Mouse (Mus musculus): ENCODE measurements around the gene Ldlrad1. TPM values are rescaled to one million over a fixed set of nuclear protein-coding genes. Genes with fewer than 3 reads are reported as not detected.
A peak's percentile ranks its signal among the peaks of the same experiment; 100 is the strongest.

The Ldlrad1 gene
- not detected in 2 replicates for polyA plus RNA-seq (2015; fragmentation: Nextera tagmentation; extraction: Ambion mirVana)

DNA sequence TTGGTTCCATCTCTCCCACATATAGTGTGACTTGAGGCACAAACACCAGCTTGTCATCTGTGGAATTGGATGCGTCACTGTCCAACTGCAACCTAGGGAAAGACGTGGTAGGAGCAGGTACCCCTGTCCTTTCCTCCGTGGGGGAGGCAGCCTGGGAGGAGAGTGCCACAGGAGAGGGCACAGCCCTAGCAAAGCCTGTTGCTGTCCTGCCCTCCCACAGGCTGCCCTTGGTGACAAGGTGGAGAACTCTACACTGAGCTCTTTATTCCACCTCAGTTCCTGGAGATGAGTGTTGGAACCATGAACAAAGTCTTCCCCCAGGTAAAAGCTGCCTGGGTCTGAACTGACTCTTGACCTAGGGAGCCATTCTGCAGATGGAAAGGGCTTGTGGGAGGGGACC lies at the start of gene Ldlrad1:
Ldlrad1 (plus strand) TSS at position 301 of the 400 bp plus-strand sequence.
- H3K4me3 ChIP-seq (replicated peaks): no peak within 1 kb of the TSS
- no peaks in the 10 kb centered on the region for H3K27me3 ChIP-seq
- peaks cover 15% of the 10 kb centered on the region for H3K4me1 ChIP-seq (replicated peaks)
- 80% methylated on average over 3 of the region's 3 CpGs for WGBS (ENCODE audit: insufficient replicate concordance)
- no peaks in the 10 kb centered on the region for H3K9me3 ChIP-seq (replicated peaks)
- peaks cover 29% of the 10 kb centered on the region for H3K36me3 ChIP-seq (replicated peaks)
- H3K27ac ChIP-seq (replicated peaks): no peak within 1 kb of the TSS
- no peak within 1 kb of the TSS for H3K4me2 ChIP-seq
- no peak for ATAC-seq (ENCODE audit: insufficient read depth)
- H3K9ac ChIP-seq: no peak within 1 kb of the TSS

DNA sequence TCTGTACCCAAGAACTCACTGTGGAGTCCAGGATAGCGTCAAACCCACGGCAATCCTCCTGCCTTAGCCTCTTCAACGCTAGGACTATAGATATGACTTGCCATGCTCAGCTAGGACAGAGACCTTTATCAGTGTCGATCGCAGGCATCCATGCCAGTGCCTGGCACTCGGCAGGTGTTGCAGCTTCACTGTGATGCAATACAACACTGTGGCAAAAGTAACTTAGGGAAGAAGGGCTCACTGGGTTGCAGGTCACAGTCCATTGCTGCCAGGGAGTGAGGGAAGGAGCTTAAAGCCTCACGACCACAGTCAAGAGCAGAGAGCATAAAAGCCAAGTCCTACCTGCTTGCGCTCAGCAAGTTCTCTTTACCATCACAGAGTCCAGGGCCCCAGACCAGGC lies 48.8 kb upstream of the Ldlrad1 start:
- H3K4me3 ChIP-seq (replicated peaks): no peak overlapping the region
- peaks cover 35% of the 10 kb centered on the region for H3K36me3 ChIP-seq (replicated peaks)
- H3K9me3 ChIP-seq (replicated peaks): no peaks in the 10 kb centered on the region
- 77% methylated on average over 8 of the region's 8 CpGs for WGBS (ENCODE audit: insufficient replicate concordance)
- no peaks in the 10 kb centered on the region for H3K27me3 ChIP-seq
- H3K4me1 ChIP-seq (replicated peaks): no peaks in the 10 kb centered on the region; the same call in 1 of the 2 replicates
- ATAC-seq (ENCODE audit: insufficient read depth): no peak
- H3K27ac ChIP-seq (replicated peaks): no peak overlapping the region
- H3K9ac ChIP-seq: no peak overlapping the region
- H3K4me2 ChIP-seq: no peak overlapping the region

DNA sequence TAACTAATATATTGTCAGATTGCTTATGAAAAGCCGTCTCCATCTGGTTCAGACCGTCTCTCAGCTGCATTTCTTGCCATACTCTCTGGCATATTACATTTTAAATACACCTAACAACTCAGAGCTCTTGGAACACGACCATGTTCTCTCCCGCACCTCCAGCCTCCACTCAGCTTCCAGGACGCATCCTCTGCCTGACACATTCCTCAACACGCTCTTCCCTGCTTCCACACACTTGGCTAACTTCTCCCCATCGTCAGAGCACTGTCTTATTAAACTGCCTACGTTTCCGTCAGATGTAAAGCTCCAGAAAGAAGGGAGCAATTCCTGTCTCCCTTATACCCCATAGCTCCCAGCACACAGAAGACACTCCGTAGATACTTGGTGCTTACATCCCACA lies 45.6 kb upstream of the Ldlrad1 start:
- no peak overlapping the region for H3K27ac ChIP-seq (replicated peaks)
- no peak overlapping the region for H3K9ac ChIP-seq
- no peak overlapping the region for H3K4me3 ChIP-seq (replicated peaks)
- H3K36me3 ChIP-seq (replicated peaks): peaks cover 41% of the 10 kb centered on the region
- no peaks in the 10 kb centered on the region for H3K9me3 ChIP-seq (replicated peaks)
- no peaks in the 10 kb centered on the region for H3K27me3 ChIP-seq
- peaks cover 5% of the 10 kb centered on the region; the same call in 1 of the 2 replicates for H3K4me1 ChIP-seq (replicated peaks)
- no peak for ATAC-seq (ENCODE audit: insufficient read depth)
- H3K4me2 ChIP-seq: no peak overlapping the region
- WGBS (ENCODE audit: insufficient replicate concordance): 81% methylated on average over 10 of the region's 10 CpGs

DNA sequence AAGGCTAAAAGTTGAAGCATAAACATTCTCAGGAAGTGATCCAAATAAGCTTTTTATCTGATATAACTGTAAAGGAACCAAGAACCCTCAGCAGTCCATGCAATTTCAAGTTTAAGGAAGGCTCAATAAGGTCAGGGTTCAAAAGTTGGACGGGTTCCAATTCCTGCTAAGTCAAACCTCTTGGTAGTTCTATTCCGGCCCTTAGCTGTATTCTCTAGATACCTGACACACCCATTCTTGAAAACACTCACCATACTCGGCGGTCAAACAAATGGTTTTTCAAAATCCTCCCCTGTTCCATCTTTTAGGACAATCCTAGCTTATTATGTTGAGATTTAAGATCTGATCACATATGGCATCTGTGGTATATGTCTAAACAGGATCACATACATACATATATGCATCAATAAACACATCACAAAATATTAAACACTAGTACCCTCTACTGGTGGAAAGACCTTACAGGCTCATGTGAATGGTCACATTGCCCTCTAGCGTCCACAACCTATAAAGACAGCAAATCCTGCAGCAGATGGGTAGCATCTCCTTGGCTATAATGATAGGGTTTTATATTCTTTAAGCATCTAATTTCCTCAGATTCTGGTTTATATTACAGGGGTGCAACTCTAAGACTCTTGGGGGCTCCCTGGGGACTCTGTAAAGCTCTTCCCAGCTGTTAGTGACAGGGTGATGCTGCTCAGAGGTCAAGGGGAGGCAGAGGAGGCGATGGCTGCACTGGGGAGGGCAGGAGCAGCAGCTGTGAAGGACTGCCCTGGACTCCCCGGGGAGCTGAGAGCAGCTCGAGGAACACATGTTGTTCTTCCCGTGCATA lies 45.0 kb upstream of the Ldlrad1 start:
- H3K36me3 ChIP-seq (replicated peaks): peaks cover 37% of the 10 kb centered on the region
- WGBS (ENCODE audit: insufficient replicate concordance): 48% methylated on average over 9 of the region's 9 CpGs
- no peak overlapping the region for H3K27ac ChIP-seq (replicated peaks)
- H3K27me3 ChIP-seq: no peaks in the 10 kb centered on the region
- H3K4me3 ChIP-seq (replicated peaks): no peak overlapping the region
- no peak overlapping the region for H3K9ac ChIP-seq
- H3K9me3 ChIP-seq (replicated peaks): no peaks in the 10 kb centered on the region
- ATAC-seq (ENCODE audit: insufficient read depth): 0 out of 2 replicates have a peak, but pooled peaks have one; percentile 40
- H3K4me2 ChIP-seq: no peak overlapping the region
- H3K4me1 ChIP-seq (replicated peaks): peaks cover 8% of the 10 kb centered on the region; the same call in 1 of the 2 replicates

DNA sequence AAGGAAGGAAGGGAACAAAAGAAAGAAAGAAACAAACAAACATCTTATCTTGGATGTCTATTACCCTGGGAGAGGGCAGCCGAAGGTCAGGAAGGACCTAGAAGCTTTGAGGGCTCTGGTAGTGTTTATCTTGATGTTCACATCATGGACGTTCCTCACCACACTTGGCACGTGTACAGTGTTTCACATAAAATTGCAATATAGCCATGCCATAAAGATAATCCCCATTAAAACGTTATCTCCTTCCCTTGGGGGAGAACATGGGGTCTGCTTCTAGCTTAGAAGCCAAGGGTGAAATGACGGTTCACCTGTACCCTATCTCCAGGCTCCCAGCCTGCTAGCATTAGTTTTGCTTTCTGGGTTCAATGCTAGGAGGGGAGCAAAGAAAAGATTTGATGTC lies 42.3 kb upstream of the Ldlrad1 start:
- H3K9me3 ChIP-seq (replicated peaks): no peaks in the 10 kb centered on the region
- no peak overlapping the region for H3K4me3 ChIP-seq (replicated peaks)
- H3K4me1 ChIP-seq (replicated peaks): peaks cover 8% of the 10 kb centered on the region; the same call in 1 of the 2 replicates
- 60% methylated on average over 5 of the region's 5 CpGs for WGBS (ENCODE audit: insufficient replicate concordance)
- no peak overlapping the region for H3K4me2 ChIP-seq
- H3K36me3 ChIP-seq (replicated peaks): peaks cover 28% of the 10 kb centered on the region
- H3K27me3 ChIP-seq: no peaks in the 10 kb centered on the region
- no peak overlapping the region for H3K27ac ChIP-seq (replicated peaks)
- H3K9ac ChIP-seq: no peak overlapping the region
- no peak for ATAC-seq (ENCODE audit: insufficient read depth)

DNA sequence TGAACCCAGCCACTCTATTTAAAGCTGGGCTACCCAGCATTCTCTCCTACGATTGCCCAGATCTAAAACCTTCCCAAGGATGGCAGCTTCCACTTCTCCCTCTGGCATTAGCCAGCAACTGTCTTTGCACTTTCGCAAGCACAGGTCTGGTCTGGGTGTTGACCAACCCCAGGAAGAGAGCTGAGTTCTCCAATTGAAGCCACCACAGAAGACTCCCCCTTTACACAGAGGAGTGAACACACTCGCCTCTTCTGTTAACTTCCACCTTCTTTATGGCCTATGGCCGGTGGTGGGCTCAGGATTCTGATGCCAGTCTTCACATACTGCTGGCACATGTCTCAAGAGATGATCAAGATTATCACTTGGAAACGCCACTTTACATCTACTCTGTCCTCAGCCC lies 41.2 kb upstream of the Ldlrad1 start:
- Histone ChIP-seq H3K36me3 (replicated peaks) (peaks cover 33% of the 10 kb centered on the region), H3K4me1 (replicated peaks) (peaks cover 8% of the 10 kb centered on the region; the same call in 1 of the 2 replicates), H3K4me3 (replicated peaks) (no peak overlapping the region), H3K4me2 (no peak overlapping the region), H3K27ac (replicated peaks) (no peak overlapping the region; the same call in 1 of the 2 replicates), H3K9me3 (replicated peaks) (no peaks in the 10 kb centered on the region), H3K9ac (no peak overlapping the region), H3K27me3 (no peaks in the 10 kb centered on the region)
- 69% methylated on average over 5 of the region's 5 CpGs for WGBS (ENCODE audit: insufficient replicate concordance)
- ATAC-seq (ENCODE audit: insufficient read depth): no peak

DNA sequence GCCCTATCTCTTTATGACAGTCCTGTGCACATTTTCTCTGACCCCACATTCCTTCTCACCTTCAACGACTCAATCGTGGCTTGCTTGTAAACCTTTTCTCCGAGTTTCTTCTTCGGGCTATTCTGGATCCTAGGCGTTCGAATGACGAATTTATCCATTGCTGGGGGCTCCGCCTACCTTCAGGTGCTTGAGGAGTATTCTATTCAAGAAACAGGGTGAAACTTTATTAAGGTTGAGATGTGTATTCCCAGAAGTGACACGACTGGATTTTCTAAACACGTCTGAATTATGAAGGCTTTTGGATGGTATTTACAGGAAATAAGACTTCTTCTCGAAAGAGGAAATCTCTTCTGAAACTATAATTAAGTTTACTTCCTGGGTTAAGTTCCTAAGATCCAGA lies 31.5 kb upstream of the Ldlrad1 start:
- Histone ChIP-seq H3K4me2 (peak overlapping the region; percentile 76), H3K9me3 (replicated peaks) (no peaks in the 10 kb centered on the region), H3K27me3 (no peaks in the 10 kb centered on the region), H3K9ac (peak overlapping the region; percentile 97), H3K4me1 (replicated peaks) (peaks cover 46% of the 10 kb centered on the region), H3K36me3 (replicated peaks) (peaks cover 29% of the 10 kb centered on the region), H3K4me3 (replicated peaks) (peak overlapping the region; percentile 99), H3K27ac (replicated peaks) (peak overlapping the region; percentile 99)
- 21% methylated on average over 11 of the region's 11 CpGs for WGBS (ENCODE audit: insufficient replicate concordance)
- no peak for ATAC-seq (ENCODE audit: insufficient read depth)

DNA sequence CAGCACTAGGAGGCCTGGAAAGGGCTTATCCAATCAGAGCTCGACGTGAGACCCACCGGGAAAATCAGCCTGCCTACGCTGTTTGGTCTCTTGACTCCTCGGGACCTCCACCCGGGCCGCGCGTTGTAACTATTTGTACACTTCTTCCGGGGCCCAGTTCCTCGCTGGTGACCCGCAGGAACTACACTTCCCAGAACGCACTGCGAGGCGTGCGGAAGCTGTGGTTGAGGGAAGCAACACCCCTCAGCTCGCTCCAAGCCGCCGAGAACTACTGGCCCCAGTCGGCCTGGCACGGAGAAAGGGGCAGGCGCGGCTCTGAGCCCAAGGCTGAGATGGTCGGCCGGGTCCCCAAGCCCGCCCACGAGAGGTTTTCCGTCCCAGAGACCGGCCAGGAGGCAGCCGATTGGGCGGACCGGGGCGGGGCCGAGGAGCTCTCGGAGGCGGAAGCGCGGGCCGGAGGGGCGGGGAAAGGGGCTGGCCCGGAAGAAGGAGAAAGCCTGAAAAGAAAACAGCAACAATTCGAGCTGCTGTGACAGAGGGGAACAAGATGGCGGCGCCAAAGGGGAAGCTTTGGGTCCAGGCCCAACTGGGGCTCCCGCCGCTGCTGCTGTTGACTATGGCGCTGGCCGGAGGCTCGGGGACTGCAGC lies 30.7 kb upstream of the Ldlrad1 start, which contains the start of gene Tmem59:
Tmem59 (plus strand) TSS at position 218 of the 648 bp plus-strand sequence.
- Histone ChIP-seq H3K4me3 (replicated peaks) (peak within 1 kb of the TSS; percentile 99), H3K27ac (replicated peaks) (peak within 1 kb of the TSS; percentile 99), H3K27me3 (no peaks in the 10 kb centered on the region), H3K9ac (peak within 1 kb of the TSS; percentile 97), H3K9me3 (replicated peaks) (no peaks in the 10 kb centered on the region), H3K4me2 (peak within 1 kb of the TSS; percentile 76), H3K36me3 (replicated peaks) (peaks cover 22% of the 10 kb centered on the region), H3K4me1 (replicated peaks) (peaks cover 54% of the 10 kb centered on the region)
- WGBS (ENCODE audit: insufficient replicate concordance): under 1% methylated on average over 49 of the region's 49 CpGs
- ATAC-seq (ENCODE audit: insufficient read depth): peak; percentile 92

DNA sequence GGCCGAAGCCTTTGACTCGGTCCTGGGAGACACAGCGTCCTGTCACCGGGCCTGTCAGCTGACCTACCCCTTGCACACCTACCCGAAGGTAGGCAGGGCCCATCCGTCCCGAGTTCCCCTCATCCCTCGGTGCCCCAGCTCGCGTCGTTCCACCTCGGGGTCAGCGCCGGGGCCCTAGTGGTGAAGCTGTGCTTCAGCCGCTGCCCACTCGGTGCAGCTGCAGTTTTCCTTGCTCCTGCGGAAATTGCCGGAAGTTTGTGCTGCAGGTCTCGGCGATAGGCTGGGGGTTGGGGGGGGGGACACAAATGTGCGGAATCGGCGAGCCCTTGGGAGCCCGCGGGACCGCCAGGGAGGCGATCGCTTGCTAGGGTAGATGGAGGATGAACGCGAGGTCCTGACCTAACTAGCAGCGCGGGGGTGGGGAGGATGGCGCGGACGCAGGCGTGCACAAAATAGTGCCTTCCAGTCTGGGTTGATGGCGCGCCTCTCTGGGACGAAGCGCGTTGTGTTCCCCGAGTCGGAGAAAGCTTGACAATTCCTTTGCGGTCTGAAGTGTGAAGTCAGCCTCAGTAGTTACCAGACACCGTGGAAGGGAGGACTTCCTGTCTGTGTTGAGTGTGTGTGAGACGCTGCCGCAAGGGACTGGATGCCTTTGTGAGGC lies 30.0 kb upstream of the Ldlrad1 start, which contains the start of gene Tceanc2:
Tceanc2 (minus strand) TSS at position 287 of the 661 bp plus-strand sequence.
- H3K36me3 ChIP-seq (replicated peaks): peaks cover 16% of the 10 kb centered on the region
- H3K9ac ChIP-seq: peak within 1 kb of the TSS; percentile 97
- H3K27ac ChIP-seq (replicated peaks): peak within 1 kb of the TSS; percentile 99
- peak within 1 kb of the TSS; percentile 76 for H3K4me2 ChIP-seq
- peaks cover 56% of the 10 kb centered on the region for H3K4me1 ChIP-seq (replicated peaks)
- no peaks in the 10 kb centered on the region for H3K9me3 ChIP-seq (replicated peaks)
- no peaks in the 10 kb centered on the region for H3K27me3 ChIP-seq
- ATAC-seq (ENCODE audit: insufficient read depth): peak; percentile 47
- H3K4me3 ChIP-seq (replicated peaks): peak within 1 kb of the TSS; percentile 99
- under 1% methylated on average over 47 of the region's 47 CpGs for WGBS (ENCODE audit: insufficient replicate concordance)

DNA sequence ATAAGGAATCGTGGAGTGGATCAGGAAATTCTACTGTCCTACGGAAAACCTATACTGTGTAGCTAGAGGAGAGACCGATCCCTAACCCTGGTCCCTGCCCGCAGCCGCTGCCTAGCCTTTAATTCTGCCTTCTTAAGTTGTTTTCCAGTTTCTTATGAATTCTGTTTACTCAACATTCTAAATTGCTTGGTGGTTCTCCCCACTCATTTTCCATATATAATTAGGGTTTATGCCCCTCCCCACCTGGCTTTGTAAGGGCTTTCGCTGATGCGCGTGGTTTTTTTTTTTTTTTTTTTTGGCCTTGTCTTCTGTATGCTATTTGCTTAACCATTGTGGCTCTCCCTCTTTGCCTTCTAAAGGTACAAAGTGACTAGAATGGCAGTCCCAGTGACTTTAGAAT lies 29.4 kb upstream of the Ldlrad1 start:
- no peaks in the 10 kb centered on the region for H3K9me3 ChIP-seq (replicated peaks)

DNA sequence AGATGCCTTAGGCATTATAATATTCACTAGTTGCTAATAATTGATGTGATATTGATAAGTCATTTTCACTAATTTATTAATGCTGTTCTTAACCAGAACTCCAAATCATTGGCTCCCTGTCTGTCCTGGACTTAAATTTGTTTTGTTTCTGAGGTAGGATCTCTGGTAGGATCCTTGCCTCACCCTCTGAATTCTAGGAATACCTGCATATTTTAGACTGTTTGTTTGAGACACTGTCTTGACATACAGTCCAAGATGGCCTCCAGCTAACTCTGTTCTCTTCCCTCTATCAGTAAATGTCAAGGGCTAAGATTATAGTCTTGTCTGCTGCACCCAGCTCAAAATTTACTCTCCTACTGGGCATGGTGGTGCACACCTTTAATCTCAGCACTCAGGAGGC lies 28.2 kb upstream of the Ldlrad1 start:
- Histone ChIP-seq H3K9ac (no peak overlapping the region), H3K9me3 (replicated peaks) (no peaks in the 10 kb centered on the region), H3K4me2 (peak overlapping the region; percentile 76), H3K27ac (replicated peaks) (peak overlapping the region; percentile 6; the same call in 1 of the 2 replicates), H3K4me3 (replicated peaks) (no peak overlapping the region), H3K4me1 (replicated peaks) (peaks cover 60% of the 10 kb centered on the region), H3K27me3 (no peaks in the 10 kb centered on the region), H3K36me3 (replicated peaks) (peaks cover 6% of the 10 kb centered on the region)
- ATAC-seq (ENCODE audit: insufficient read depth): no peak

More for the DNA sequence above, 29.4 kb upstream of the Ldlrad1 start:
- Histone ChIP-seq H3K4me3 (replicated peaks) (peak overlapping the region; percentile 99), H3K27ac (replicated peaks) (peak overlapping the region; percentile 99), H3K36me3 (replicated peaks) (peaks cover 13% of the 10 kb centered on the region), H3K9ac (peak overlapping the region; percentile 97), H3K27me3 (no peaks in the 10 kb centered on the region), H3K4me1 (replicated peaks) (peaks cover 60% of the 10 kb centered on the region), H3K4me2 (peak overlapping the region; percentile 76)
- WGBS (ENCODE audit: insufficient replicate concordance): under 1% methylated on average over 8 of the region's 8 CpGs
- ATAC-seq (ENCODE audit: insufficient read depth): no peak
